Mouse (Mus musculus) neural tube, embryonic 10.5 days (tissue): ENCODE results near the gene Nos1.

Experiments used
- DNase-seq: peaks from one replicate; pipeline ENCODE4 v3.0.0-alpha.2; 2017; ENCODE audit warnings: low spot score; ENCODE audit errors: extremely low spot score

The Nos1 gene

DNA sequence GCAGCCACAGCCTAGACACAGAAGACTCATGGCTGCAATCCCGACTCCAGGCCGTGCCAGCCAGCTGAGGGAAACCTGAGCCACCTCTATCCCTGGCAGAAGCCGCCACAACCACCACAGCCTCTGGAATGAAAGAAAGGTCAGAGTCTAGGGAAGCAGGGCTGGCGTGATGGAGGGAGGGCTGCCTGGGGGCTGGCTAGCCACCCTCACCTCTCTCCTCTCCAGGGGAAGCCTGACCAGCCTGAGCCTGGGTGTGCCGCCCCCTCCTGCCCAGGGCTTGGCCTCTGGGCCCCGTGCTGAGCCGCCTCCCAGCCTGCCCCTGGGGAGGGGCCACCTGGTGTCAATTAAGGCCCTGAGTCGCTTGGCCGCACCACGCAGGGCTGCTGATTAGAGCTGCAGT, at the start of gene Nos1:
Gene Nos1 (plus strand): TSS at position 352 of the 400 bp plus-strand sequence.
- peak; percentile 23 for DNase-seq

- no peak for DNase-seq
These were observed 49.5 kb upstream of the Nos1 start for GRCm38 (mm10) chr5:117731311-117731710.

DNA sequence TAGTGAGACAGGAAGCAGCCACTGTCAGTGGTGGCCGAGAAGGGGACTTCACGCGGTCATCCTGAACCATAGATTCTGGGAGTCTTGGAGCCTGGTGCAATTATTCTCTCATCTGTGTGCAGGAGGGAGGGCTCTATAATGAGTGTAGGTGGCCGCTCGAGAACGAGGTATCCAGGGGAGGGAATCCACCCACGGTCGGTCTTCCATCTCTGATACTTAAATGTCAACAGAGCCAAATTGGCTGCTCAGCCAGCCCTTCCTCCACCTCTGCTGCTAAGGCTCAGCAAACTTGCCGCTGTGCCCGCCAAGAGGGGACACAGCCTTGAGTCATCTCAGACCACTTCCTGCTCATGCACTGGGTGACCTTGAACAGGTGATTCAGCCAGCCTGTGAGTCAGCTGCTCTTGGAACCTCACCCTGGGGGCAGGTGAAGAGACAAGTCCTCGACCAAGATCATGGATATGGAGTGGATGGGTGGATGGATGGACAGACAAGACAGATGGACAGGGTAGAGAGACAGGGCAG, 36.1 kb upstream of the Nos1 start:
- no peak for DNase-seq

GRCm38 (mm10) chr5:117749353-117749752, 31.5 kb upstream of the Nos1 start:
- no peak for DNase-seq

GRCm38 (mm10) chr5:117757696-117758482, 22.9 kb upstream of the Nos1 start:
- no peak for DNase-seq

- DNase-seq = no peak
These were observed 19.5 kb upstream of the Nos1 start for GRCm38 (mm10) chr5:117761181-117761832.

GRCm38 (mm10) chr5:117764496-117764895, 16.3 kb upstream of the Nos1 start:
- DNase-seq = no peak

GRCm38 (mm10) chr5:117779175-117779574, 1.7 kb upstream of the Nos1 start:
- DNase-seq = no peak

DNA sequence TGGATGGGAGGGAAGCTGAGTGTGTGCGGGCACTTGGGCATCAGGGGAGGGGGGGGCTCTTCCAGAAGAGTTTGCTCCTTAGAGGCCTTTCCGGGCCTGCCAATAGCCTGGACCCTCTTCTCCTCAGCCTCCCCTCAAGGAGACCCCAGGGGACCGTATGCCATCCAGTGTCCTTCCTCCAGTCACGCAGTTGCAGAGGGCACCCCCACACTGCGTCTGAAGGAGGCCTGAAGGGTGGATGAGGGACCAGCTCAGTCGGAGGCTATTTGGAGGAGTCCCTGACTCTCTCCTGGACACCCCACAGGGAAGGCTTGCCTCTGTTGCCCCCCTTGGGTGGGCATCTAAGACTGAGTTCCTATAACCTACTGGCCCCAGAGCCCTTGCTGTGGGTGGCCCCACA, 346 bp downstream of the Nos1 start:
- no peak for DNase-seq

DNA sequence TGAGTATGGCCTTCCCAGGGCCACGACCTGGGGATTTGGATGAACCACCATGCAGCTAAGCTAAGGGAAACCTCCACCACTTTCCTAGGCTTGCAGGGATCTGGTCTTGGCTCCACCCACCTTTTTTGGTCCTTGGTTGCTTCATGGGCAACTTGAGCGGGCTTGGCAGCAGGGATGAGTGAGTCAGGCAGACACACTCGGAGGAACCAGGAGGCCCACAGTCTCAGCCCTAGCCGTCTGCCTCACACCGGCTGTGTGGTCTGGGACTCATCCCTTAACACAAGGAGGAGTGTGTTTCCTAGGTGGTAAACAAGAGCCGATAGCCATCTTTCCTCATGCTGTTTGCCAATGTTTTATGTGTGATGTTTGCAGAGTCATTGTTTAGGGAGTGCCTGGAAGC, 9.2 kb downstream of the Nos1 start:
- no peak for DNase-seq

- no peak for DNase-seq
These were observed 11.0 kb downstream of the Nos1 start for GRCm38 (mm10) chr5:117791875-117792274.

DNA sequence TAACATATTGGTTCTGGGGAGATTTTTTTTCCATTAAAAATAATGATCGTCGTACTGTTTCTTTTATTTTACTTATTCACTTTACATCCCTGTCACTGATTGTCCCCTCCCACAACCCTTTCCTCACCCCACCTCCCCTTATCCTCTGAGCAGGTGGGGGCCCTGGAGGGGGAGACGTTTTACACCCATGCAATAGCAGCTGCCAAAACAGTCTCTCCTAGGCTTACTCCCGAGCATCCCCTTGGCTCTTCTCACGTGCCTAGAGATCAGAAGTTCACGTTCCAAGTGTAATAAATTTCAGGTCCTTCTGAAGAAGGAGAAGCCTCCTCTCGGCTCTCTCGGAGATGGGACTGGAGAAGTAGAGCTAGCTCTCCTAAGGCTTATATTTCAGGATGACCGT, 20.0 kb downstream of the Nos1 start:
- no peak for DNase-seq

DNA sequence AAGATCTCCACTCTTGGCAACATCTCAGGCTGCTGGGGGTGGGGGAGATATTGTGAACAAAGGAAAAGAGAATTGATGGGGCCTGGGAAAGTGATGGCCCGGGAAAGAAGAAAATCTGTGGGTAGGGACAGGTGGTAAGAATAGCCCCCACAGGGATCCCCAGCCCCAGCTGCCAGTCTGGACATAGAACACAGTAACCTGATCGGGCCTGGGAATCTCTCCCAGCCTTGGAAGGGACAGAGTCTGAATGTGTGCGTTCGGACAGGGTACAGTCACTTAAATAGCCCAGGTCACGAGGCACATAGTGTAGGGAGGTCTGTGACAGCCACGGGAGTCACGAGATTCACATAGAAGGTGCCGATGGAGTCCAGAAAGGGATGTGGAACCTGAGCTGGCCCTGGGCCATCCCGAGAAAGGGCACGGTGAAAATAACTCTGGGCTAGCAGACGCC, 21.3 kb downstream of the Nos1 start:
- DNase-seq = no peak

DNA sequence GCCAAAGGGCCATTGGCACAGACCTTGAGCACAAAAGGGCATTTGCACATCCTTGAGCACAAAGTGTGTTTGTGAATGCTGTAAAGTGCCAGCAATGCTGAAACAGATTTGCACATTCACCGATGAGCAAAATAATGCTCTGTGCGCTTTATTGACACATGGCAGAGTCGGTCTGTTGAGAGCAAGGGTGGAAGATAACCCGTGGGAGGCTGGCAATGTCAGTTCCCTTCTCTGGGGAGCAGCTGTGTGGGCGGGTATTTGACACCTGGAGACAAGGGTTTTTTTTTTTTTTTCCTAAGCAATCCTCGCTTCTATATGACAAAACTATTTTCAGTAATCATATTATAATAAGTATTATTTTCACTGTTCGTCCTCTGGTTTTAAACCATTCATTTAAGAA, 22.7 kb downstream of the Nos1 start:
- DNase-seq = no peak

DNA sequence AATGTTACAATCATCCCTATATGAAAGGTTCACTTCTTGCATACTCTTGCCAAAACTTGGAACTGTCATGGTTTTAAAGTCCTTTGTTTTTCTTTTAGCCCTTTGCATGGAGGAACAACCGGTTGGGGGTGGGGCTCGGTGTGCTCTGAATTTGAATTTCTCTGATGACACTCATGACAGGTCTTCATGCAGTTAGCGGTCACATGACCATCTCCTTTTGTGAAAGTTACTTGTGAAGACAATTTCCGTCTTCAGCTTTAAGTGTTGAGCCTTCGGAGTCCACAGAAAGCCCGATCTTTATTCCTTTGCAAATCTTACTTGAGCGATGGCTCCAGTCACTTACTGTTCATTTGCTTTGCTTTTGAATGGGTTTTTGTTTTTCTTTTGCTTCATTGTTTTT, 30.1 kb downstream of the Nos1 start:
- no peak for DNase-seq

DNA sequence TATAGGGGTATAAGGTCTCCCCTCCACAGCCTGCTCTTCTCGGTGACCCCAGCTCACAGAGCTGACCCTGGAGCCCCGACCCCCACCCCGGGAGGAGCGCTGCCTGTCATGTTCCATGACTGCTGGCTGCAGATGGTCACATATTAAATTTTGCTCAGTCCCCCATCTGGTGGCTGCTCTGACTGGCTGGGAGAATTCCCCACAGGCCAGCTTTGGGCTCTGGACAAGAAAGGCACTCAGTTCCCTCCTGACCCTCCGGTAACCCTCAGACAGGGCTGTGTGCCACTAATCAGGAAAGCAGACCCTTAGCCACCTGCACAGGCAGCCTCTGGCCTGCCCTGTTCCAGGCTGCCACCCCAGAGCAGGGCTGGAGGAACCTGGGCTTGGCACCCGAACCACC, 38.0 kb downstream of the Nos1 start:
- no peak for DNase-seq

GRCm38 (mm10) chr5:117820445-117820844, 39.6 kb downstream of the Nos1 start:
- DNase-seq = no peak

DNA sequence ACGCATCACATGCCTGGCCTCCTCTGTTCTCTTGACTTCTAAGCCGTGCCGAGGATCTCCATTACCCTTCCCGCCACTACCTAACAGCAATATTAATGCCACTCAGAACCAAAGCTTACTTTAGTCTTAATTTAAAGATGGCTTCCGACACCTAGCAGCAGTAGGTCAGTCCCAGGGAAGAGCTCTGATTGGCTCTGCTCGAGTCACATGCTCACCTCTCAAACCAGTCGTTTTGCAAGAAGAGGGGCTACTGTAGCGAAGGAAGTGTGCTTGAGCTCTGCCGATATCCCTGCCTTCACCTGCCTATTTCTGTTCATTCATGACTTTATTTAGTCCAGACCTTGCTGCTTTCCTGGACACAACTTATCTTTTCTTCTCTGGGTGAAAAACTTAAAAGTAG, 43.0 kb downstream of the Nos1 start:
- no peak for DNase-seq

DNA sequence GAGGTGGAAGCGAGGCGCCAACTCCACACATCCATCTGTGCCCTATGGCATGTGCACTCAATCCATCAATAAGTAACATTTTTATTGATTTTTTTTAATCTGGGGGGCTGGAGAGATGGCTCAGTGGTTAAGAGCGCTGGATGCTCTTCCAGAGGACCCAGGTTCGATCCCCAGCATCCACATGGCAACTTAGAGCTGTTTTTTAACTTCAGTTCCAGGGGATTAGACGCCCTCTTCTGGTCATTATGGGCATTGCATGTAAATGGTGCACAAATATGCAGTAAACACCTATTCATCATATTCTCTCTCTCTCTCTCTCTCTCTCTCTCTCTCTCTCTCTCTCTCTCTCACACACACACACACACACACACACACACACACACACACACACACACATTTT, 43.7 kb downstream of the Nos1 start:
- DNase-seq = no peak

GRCm38 (mm10) chr5:117825336-117825735, 44.5 kb downstream of the Nos1 start:
- no peak for DNase-seq

GRCm38 (mm10) chr5:117827366-117827765, 46.5 kb downstream of the Nos1 start:
- DNase-seq = no peak

DNA sequence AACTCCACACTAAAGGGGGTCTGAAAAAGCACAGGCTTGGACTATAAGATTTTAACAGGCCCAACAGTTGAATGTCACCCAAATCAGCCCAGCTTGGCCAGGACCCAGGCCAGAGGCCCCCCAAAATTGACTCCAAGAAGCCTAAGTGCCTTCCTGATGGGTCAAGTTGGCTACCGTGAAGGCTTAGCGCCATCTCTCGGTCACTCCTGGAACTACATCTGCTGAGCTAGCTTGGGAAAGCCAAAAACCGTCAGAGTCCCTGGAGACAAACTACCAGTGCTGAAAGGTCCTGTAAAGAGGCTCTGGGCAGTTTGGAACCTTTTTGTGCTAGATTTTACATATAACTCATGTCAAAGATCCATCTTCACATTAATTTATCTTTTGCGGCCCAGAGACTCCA, 56.1 kb downstream of the Nos1 start:
- peak; percentile 85 for DNase-seq

DNA sequence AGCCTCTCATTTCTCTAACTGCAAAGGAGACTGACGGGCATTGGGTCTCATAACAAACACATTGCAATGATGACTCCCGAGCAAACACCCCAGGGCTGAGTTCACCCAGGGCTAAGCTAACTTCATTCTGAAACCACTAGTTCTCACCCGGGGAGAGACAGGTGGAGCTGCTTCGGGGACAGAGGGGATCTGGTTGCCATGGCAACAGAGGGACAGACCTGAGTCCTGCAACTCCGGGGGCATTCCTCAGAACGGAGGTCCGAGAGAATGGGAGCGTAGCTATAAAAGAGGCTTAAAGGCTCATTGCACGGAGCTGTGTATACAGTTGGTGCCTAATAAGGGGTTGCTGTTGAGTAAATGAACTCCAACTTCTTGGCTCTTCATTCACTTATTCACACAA, 56.9 kb downstream of the Nos1 start:
- DNase-seq = peak; percentile 24
